Mouse (Mus musculus) forebrain, embryonic 14.5 days (tissue): Measurements from ENCODE around the gene Cmtm6. TPM values are rescaled to one million over a fixed set of nuclear protein-coding genes. Genes with fewer than 3 reads are reported as not detected.
"Not testable (repeated sequence)": the region's sequence is repeated elsewhere in the genome, so short reads cannot be mapped to it uniquely, and the experiment has no call there.

ENCODE experiments used
- ATAC-seq: fragments of 200-750 bp; cut with Nextera tagmentation; 2 replicates; pipeline ENCODE4 v1.8.0; 2017; ENCODE audit warnings: mild to moderate bottlenecking, moderate library complexity
- DNase-seq: peaks from one replicate; pipeline ENCODE4 v3.0.0-alpha.2; 2015; ENCODE audit warnings: low spot score
- H3K27ac ChIP-seq: fragments of 300-500 bp; sonication (generic); 2 replicates; pipeline ENCODE4 v1.5.1; 2014; ENCODE audit warnings: low read depth, mild to moderate bottlenecking, control low read depth, low read length, moderate library complexity
- H3K27me3 ChIP-seq: fragments of 300-500 bp; sonication (generic); replicated peaks from 2 replicates; pipeline ENCODE4 v1.6.1; 2014; ENCODE audit warnings: low read length, control low read depth, mixed read lengths; ENCODE audit not compliant: control insufficient read depth, insufficient read depth
- H3K36me3 ChIP-seq: fragments of 300-500 bp; sonication (generic); 2 replicates; pipeline ENCODE4 v1.6.1; 2014; ENCODE audit warnings: low read length, control low read depth; ENCODE audit not compliant: control insufficient read depth, insufficient read depth
- H3K4me1 ChIP-seq: fragments of 300-500 bp; sonication (generic); 2 replicates; pipeline ENCODE4 v1.6.1; 2014; ENCODE audit warnings: antibody characterized with exemption, low read length, control low read depth; ENCODE audit not compliant: control insufficient read depth, insufficient read depth
- H3K4me2 ChIP-seq: fragments of 300-500 bp; sonication (generic); 2 replicates; pipeline ENCODE4 v1.6.1; 2014; ENCODE audit warnings: mild to moderate bottlenecking, control low read depth, low read length
- H3K4me3 ChIP-seq: fragments of 300-500 bp; sonication (generic); 2 replicates; pipeline ENCODE4 v1.5.1; 2014; ENCODE audit warnings: low read depth, low read length, control low read depth
- H3K9ac ChIP-seq: fragments of 300-500 bp; sonication (generic); 2 replicates; pipeline ENCODE4 v1.6.1; 2014; ENCODE audit warnings: mild to moderate bottlenecking, low read length, control low read depth, moderate library complexity
- H3K9me3 ChIP-seq: fragments of 300-500 bp; sonication (generic); replicated peaks from 2 replicates; pipeline ENCODE4 v1.6.1; 2016; ENCODE audit warnings: low read length, control low read depth, mixed read lengths; ENCODE audit not compliant: control insufficient read depth
- WGBS: fragments of 180-500 bp; shearing (Covaris S2); extraction: QIAGEN DNeasy Blood & Tissue Kit; methylation state at CpG from one replicate; pipeline ENCODE4 v1.1.7; 2014; 5-methylcytosine and 5-hydroxymethylcytosine counted together
- polyA plus RNA-seq: library from polyadenylated mRNA; unstranded; fragments of >200 nt; fragmentation: Nextera tagmentation; extraction: Ambion mirVana; gene quantifications from 2 replicates; pipeline ENCODE4 v1.2.1, GENCODE M21; 2014

Gene Cmtm6
- polyA plus RNA-seq, 1 experiment from 2014 or later = 23.9 TPM

GRCm38 (mm10) chr9:114713481-114713880, 17.4 kb upstream of the Cmtm6 start:
- Histone ChIP-seq H3K9ac (no peak overlapping the region), H3K4me2 (no peak overlapping the region), H3K27me3 (no peaks in the 10 kb centered on the region), H3K36me3 (peaks cover 95% of the 10 kb centered on the region), H3K4me1 (no peaks in the 10 kb centered on the region), H3K9me3 (no peaks in the 10 kb centered on the region), H3K4me3 (no peak overlapping the region), H3K27ac (no peak overlapping the region)
- ATAC-seq (no peak), DNase-seq (no peak)
- 93% methylated on average over 7 of the region's 7 CpGs for WGBS

- no peaks in the 10 kb centered on the region for H3K4me1 ChIP-seq
- no peaks in the 10 kb centered on the region for H3K9me3 ChIP-seq
- H3K9ac ChIP-seq = no peak overlapping the region
- H3K4me3 ChIP-seq = no peak overlapping the region
- H3K27me3 ChIP-seq = no peaks in the 10 kb centered on the region
- H3K36me3 ChIP-seq = peaks cover 92% of the 10 kb centered on the region
- DNase-seq = no peak
- no peak overlapping the region for H3K27ac ChIP-seq
- ATAC-seq = no peak
- no peak overlapping the region for H3K4me2 ChIP-seq
- 88% methylated on average over 18 of the region's 18 CpGs for WGBS
These were observed 14.1 kb upstream of the Cmtm6 start for GRCm38 (mm10) chr9:114716677-114717331.

DNA sequence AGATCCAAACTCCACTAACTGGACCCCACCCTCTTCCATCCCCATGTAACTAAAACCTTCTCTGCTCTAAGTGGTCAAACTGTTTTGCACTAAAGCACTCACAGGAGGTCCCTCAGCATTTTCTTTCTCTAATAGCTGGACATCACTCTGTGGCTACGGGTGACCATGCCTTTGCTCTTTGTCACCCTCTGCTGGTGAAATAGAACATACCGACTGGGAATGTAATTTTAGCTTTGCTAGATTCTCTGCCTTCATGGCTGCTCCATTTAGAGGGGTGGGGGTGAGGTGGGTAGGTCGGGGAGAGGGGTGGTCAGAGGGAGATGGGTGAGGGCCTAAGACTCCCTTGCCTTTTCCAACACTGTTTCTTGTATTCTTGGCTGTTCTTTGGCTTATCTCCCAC, 3.6 kb upstream of the Cmtm6 start:
- Histone ChIP-seq H3K4me3 (no peak overlapping the region), H3K4me1 (peaks cover 8% of the 10 kb centered on the region), H3K4me2 (no peak overlapping the region), H3K36me3 (peaks cover 31% of the 10 kb centered on the region), H3K9ac (no peak overlapping the region), H3K27me3 (no peaks in the 10 kb centered on the region), H3K27ac (no peak overlapping the region), H3K9me3 (no peaks in the 10 kb centered on the region)
- ATAC-seq (no peak), DNase-seq (peak; percentile 70)
- 7% methylated on average over 3 of the region's 3 CpGs for WGBS

DNA sequence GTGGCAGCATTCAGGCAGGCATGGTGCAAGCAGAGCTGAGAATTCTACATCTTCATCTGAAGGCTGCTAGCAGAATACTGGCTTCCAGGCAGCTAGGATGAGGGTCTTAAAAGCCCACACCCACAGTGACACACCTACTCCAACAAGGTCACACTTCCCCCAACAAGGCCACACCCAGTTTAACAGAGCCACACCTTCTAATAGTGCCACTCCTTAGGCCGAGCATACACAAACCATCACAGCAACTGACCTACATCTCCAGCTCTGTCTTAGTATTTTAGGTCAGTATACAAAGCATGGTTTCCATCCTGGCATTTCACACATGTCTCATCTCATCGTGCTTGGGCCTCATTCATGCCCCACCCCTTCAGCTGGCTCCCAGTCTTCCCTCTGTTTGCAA, 2.5 kb upstream of the Cmtm6 start:
- Histone ChIP-seq H3K36me3 (peaks cover 20% of the 10 kb centered on the region), H3K4me1 (peaks cover 14% of the 10 kb centered on the region)
- H3K27ac ChIP-seq, H3K4me3 ChIP-seq, H3K9me3 ChIP-seq, ATAC-seq, H3K4me2 ChIP-seq, H3K27me3 ChIP-seq, DNase-seq, H3K9ac ChIP-seq: not testable (repeated sequence)
- 60% methylated on average over 2 of the region's 2 CpGs for WGBS

- 0 out of 2 replicates have a peak, but pooled peaks have one; percentile 1 for ATAC-seq
- H3K4me1 ChIP-seq = peaks cover 14% of the 10 kb centered on the region
- no peak overlapping the region for H3K27ac ChIP-seq
- no peak overlapping the region for H3K9ac ChIP-seq
- H3K27me3 ChIP-seq = no peaks in the 10 kb centered on the region
- peak overlapping the region; percentile 68; the same call in 1 of the 2 replicates for H3K4me2 ChIP-seq
- peaks cover 4% of the 10 kb centered on the region; the same call in 1 of the 2 replicates for H3K36me3 ChIP-seq
- 43% methylated on average over 29 of the region's 30 CpGs for WGBS
- no peaks in the 10 kb centered on the region for H3K9me3 ChIP-seq
- peak overlapping the region; percentile 72; the same call in 1 of the 2 replicates for H3K4me3 ChIP-seq
- DNase-seq = no peak
These were observed 758 bp upstream of the Cmtm6 start for GRCm38 (mm10) chr9:114729911-114730805.

- Histone ChIP-seq H3K9me3 (no peaks in the 10 kb centered on the region), H3K4me2 (peak overlapping the region; percentile 68), H3K4me1 (peaks cover 14% of the 10 kb centered on the region), H3K4me3 (peak overlapping the region; percentile 72), H3K27ac (no peak overlapping the region), H3K9ac (peak overlapping the region; percentile 85), H3K36me3 (0 out of 2 replicates have a peak, but pooled peaks cover under 1% of the 10 kb centered on the region), H3K27me3 (no peaks in the 10 kb centered on the region)
- 77% methylated on average over 12 of the region's 12 CpGs for WGBS
- ATAC-seq (no peak), DNase-seq (no peak)
These were observed 1.2 kb downstream of the Cmtm6 start for GRCm38 (mm10) chr9:114731871-114732682.

GRCm38 (mm10) chr9:114733238-114733637, 2.3 kb downstream of the Cmtm6 start:
- Histone ChIP-seq H3K4me3 (no peak overlapping the region), H3K9me3 (no peaks in the 10 kb centered on the region), H3K36me3 (0 out of 2 replicates have a peak, but pooled peaks cover 5% of the 10 kb centered on the region), H3K4me2 (no peak overlapping the region), H3K9ac (no peak overlapping the region), H3K27ac (no peak overlapping the region), H3K4me1 (peaks cover 14% of the 10 kb centered on the region), H3K27me3 (no peaks in the 10 kb centered on the region)
- DNase-seq (no peak), ATAC-seq (no peak)
- 61% methylated on average over 2 of the region's 2 CpGs for WGBS

DNA sequence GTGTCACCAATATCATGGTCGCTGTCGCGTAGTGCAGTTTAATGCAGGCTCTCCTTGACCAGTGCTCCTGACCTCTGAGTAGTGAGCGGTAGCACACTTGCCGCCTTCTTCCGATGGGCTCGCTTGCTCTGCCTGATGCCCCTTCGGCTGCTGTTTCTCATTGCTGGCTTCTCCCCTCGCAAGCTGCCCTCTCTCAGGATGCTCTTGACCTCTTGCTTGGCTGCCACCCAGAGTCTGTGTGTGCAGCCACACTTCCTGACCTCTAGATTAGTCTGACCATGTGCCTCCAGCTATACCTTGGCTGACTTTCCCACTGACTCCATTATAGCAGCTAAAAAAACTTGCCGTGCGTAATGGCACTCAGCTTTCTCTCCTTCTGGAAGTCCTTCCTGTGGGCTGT, 5.5 kb downstream of the Cmtm6 start:
- Histone ChIP-seq H3K36me3 (peaks cover 9% of the 10 kb centered on the region; the same call in 1 of the 2 replicates), H3K4me3 (no peak overlapping the region), H3K9me3 (no peaks in the 10 kb centered on the region), H3K4me1 (peaks cover 14% of the 10 kb centered on the region), H3K27ac (no peak overlapping the region), H3K4me2 (no peak overlapping the region), H3K27me3 (no peaks in the 10 kb centered on the region), H3K9ac (no peak overlapping the region)
- no peak for ATAC-seq
- DNase-seq = no peak
- WGBS = 92% methylated on average over 11 of the region's 11 CpGs
